Mouse (Mus musculus): ENCODE results near the gene Hap1. TPM values are rescaled to one million over a fixed set of nuclear protein-coding genes. Genes with fewer than 3 reads are reported as not detected.
"Not testable (repeated sequence)": the region's sequence is repeated elsewhere in the genome, so short reads cannot be mapped to it uniquely, and the experiment has no call there.

The Hap1 gene
- polyA plus RNA-seq, 1 experiment from 2014 or later = 19.6 TPM

DNA sequence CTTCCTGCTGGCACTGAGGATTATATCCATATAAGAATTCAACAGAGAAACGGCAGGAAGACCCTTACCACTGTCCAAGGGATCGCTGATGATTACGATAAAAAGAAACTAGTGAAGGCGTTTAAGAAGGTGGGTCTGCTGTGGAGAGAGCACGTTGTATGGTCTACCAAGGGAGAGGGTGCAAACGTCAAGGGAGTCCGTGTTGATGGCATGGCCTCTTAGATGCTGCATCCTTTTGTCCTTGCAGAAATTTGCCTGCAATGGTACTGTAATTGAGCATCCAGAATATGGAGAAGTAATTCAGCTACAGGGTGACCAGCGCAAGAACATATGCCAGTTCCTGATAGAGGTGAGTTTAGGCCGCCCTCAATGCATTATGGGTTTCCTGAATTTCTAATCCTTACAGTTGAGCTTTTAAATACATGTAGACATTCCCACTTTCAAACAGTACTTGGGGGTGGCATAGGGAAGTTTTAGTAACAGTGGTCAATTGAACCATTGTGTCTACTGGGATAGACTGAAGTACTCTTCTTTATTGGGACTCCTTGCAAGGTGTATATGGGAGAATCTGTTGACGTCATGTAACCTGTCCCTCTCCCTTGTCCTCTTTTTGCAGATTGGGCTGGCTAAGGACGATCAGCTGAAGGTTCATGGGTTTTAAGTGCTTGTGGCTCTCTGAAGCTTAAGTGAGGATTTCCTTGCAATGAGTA, 35.1 kb downstream of the Hap1 start:
- Histone ChIP-seq H3K36me3 (peaks cover 25% of the 10 kb centered on the region), H3K27ac (peak overlapping the region; percentile 99), H3K4me1 (peaks cover 15% of the 10 kb centered on the region), H3K4me2 (peak overlapping the region; percentile 80), H3K9ac (peak overlapping the region; percentile 96), H3K4me3 (replicated peaks) (peak overlapping the region; percentile 84)
- H3K9me3 ChIP-seq (replicated peaks); H3K27me3 ChIP-seq; ATAC-seq (replicated peaks; ENCODE audit: low FRiP score): not testable (repeated sequence)
- 18% methylated on average over 11 of the region's 11 CpGs for WGBS

DNA sequence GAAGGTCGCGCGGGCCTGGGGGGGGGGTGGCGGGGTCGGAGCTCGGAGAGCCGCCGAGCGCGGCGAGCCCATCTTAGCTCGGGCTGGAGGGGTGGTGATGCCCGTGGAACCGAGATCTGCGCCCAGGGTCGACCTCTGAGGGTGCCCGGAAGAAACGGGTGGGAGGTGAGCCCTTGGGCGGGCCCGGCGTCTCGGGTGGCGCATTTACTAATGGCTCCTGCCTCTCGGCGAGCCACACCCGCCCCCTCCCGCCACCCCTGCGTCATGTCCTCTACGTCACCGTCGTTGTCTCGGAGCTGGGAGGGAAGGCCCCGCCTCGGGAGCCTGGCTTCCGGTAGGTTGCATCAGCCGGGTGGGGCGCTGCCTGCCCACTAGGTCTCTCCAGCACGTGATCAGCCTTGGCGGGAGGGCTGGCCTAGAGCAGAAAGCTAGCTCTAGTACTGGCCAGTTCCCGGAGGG, 35.7 kb downstream of the Hap1 start:
- H3K27ac ChIP-seq = peak overlapping the region; percentile 99
- H3K4me1 ChIP-seq = peaks cover 15% of the 10 kb centered on the region
- WGBS = under 1% methylated on average over 31 of the region's 40 CpGs
- H3K4me3 ChIP-seq (replicated peaks) = peak overlapping the region; percentile 84
- H3K9me3 ChIP-seq (replicated peaks) = no peaks in the 10 kb centered on the region
- H3K9ac ChIP-seq = peak overlapping the region; percentile 96
- peaks cover 25% of the 10 kb centered on the region for H3K36me3 ChIP-seq
- H3K27me3 ChIP-seq = no peaks in the 10 kb centered on the region
- ATAC-seq (replicated peaks; ENCODE audit: low FRiP score) = peak; percentile 90
- peak overlapping the region; percentile 80 for H3K4me2 ChIP-seq

DNA sequence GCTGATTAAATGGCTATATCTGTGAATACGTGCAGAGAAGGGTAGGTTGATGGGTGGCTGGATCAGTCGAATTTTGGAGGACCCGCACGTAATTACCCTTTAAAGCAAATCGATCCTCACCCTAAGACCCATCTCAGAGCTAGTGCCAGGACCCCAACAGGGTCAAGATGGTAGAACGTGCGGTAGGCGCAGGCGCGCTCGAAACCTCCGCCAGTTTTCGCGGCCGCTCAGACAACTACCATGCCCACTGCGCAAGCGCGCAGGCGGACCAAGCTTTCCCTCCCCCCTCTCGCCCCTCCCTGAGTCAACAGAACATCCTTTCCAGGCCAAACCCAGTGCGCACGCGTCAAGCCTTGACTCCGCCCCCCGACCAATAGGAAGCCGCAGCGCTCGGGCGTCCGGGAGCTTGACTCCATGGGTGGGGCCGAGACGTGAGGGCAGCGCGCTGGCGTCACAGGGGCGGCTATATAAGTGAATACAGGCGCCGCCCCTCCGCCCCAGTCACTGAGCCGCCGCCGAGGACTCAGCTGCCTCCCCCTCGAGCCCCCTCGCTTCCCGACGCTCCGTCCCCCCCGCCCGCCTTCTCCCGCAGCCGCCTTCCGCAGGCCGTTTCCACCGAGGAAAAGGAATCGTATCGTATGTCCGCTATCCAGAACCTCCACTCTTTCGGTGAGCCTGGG, 36.3 kb downstream of the Hap1 start, which contains the start of gene Eif1:
Gene Eif1, plus strand, starts transcription at position 394 of the 680 bp plus-strand sequence.
- H3K36me3 ChIP-seq = peaks cover 25% of the 10 kb centered on the region
- H3K4me1 ChIP-seq = peaks cover 15% of the 10 kb centered on the region
- H3K4me3 ChIP-seq (replicated peaks) = peak within 1 kb of the TSS; percentile 84
- peak; percentile 92 for ATAC-seq (replicated peaks; ENCODE audit: low FRiP score)
- peak within 1 kb of the TSS; percentile 96 for H3K9ac ChIP-seq
- no peaks in the 10 kb centered on the region for H3K27me3 ChIP-seq
- 2% methylated on average over 55 of the region's 58 CpGs for WGBS
- H3K27ac ChIP-seq = peak within 1 kb of the TSS; percentile 99
- H3K4me2 ChIP-seq = peak within 1 kb of the TSS; percentile 80
- H3K9me3 ChIP-seq (replicated peaks) = no peaks in the 10 kb centered on the region

DNA sequence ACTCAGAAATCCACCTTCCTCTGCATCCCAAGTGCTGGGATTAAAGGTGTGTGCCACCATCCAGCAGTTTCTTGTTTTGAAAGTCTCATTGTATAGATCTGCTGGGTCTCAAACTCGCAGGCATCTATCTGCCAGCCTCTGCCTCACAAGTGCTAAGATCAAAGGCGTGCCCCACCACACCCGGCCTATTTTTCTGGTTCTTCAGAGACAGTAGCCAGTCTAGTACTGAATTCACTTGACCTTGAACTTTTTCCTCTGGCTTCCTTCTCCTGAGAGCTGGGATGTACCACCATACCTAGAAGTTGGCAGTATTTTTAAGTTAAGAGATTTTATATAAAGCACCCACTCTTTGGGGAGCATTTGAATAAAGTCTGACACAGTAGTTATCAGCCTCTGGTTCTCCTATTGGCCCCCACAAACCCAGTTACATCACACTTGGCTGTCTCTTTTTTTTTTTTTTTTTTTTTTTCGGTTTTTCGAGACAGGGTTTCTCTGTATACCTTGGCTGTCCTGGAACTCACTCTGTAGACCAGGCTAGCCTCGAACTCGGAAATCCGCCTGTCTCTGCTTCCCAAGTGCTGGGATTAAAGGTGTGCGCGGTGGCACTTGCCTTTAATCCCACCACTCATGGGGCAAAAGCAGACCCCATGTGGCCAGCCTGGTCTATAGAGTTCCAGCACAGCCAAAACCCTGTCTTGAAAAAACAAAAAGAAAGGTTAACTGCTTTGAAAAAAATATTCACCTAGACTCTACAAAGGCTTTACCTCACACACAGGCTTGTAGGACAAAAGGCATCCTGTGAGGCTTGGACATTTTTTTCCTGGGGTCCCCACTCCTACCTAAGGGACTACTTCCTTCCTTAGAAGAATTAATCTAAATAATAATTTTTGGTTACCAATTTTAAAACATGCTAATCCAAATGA, 37.1 kb downstream of the Hap1 start:
- no peak; the same call in 1 of the 2 replicates for ATAC-seq (replicated peaks; ENCODE audit: low FRiP score)
- H3K4me3 ChIP-seq (replicated peaks) = peak overlapping the region; percentile 84
- peak overlapping the region; percentile 66 for H3K4me2 ChIP-seq
- H3K27me3 ChIP-seq = no peaks in the 10 kb centered on the region
- H3K27ac ChIP-seq = peak overlapping the region; percentile 75
- 88% methylated on average over 10 of the region's 10 CpGs for WGBS
- H3K9ac ChIP-seq = 0 out of 2 replicates have a peak overlapping the region, but pooled peaks have one; percentile 24
- no peaks in the 10 kb centered on the region for H3K9me3 ChIP-seq (replicated peaks)
- H3K4me1 ChIP-seq = peaks cover 15% of the 10 kb centered on the region
- peaks cover 25% of the 10 kb centered on the region for H3K36me3 ChIP-seq

DNA sequence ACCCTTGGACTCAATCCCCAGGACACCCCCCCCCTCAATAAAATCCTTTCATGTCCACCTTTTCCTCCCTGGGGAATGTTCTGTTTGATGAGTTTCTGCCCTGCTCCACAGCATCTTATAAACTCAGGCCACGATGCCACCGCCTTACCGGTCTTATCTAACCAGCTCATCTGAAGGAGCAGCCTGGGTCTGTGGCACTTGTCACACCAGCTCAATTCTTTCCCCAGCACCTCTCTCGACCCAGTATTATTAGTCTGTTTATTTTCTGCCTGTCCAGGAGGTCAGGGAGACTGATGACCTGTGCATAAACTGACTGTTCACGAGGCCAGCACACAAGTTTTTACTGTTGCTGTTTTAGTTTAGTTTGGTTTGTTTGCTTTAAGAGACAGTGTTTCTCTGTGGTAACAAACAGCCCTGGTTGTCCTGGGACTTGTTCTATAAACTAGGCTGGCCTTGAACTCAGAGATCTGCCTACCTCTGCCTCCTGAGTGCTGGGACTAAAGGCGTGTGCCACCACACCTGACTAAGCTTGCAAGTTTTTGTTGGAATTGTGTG, 38.0 kb downstream of the Hap1 start:
- 50% methylated on average over 6 of the region's 6 CpGs for WGBS
- no peak for ATAC-seq (replicated peaks; ENCODE audit: low FRiP score)

DNA sequence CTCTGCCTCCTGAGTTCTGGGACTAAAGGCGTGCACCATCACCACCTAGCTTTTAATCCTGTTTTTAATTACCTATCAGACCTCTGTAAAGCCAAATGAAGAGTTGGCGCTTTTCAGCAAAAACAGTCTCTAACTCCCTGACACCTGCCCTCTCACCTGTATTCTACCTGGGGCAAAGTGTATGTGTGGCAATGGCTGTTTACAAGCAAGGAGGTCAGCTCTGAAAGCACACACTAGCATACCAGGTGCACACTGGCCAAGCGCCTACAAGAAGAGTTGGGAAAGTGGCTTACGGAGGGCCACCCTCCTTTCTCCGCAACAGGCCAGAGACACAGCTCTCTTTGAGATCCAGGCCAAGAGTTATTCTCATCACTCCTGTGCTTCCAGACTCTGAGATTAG, 40.5 kb downstream of the Hap1 start:
- no peak overlapping the region for H3K4me2 ChIP-seq
- no peaks in the 10 kb centered on the region for H3K27me3 ChIP-seq
- no peak for ATAC-seq (replicated peaks; ENCODE audit: low FRiP score)
- no peak overlapping the region for H3K9ac ChIP-seq
- peaks cover 4% of the 10 kb centered on the region; the same call in 1 of the 2 replicates for H3K4me1 ChIP-seq
- no peaks in the 10 kb centered on the region for H3K9me3 ChIP-seq (replicated peaks)
- peaks cover under 1% of the 10 kb centered on the region; the same call in 1 of the 2 replicates for H3K36me3 ChIP-seq
- no peak overlapping the region for H3K27ac ChIP-seq
- 94% methylated on average over 5 of the region's 5 CpGs for WGBS
- H3K4me3 ChIP-seq (replicated peaks) = no peak overlapping the region

More for the DNA sequence above, 38.0 kb downstream of the Hap1 start:
- no peak overlapping the region for H3K4me3 ChIP-seq (replicated peaks)
- H3K36me3 ChIP-seq = peaks cover 24% of the 10 kb centered on the region
- H3K9me3 ChIP-seq (replicated peaks) = no peaks in the 10 kb centered on the region
- no peak overlapping the region for H3K27ac ChIP-seq
- no peaks in the 10 kb centered on the region for H3K27me3 ChIP-seq
- peaks cover 15% of the 10 kb centered on the region for H3K4me1 ChIP-seq
- H3K4me2 ChIP-seq = no peak overlapping the region
- no peak overlapping the region for H3K9ac ChIP-seq

DNA sequence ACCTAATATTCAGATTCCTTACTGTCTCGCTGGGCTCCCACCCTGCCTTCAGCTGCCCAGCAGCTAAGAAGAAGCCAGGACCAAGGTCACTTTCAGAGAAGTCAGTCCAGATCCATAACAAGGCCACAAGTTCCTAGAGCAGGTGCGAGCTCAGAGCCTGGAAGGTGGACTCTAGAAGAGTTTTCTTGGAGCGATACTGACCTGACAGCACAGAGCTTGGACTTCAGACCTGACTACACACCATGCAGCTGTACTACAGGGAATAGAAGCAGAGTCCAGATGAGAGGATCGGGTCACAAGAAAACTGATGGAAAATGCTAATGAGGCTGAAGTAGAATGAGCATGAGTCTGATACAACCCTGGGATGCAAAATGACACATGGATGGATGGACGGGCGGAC, 42.5 kb downstream of the Hap1 start:
- Histone ChIP-seq H3K27ac (no peak overlapping the region), H3K9me3 (replicated peaks) (no peaks in the 10 kb centered on the region), H3K4me1 (no peaks in the 10 kb centered on the region), H3K9ac (no peak overlapping the region), H3K4me2 (no peak overlapping the region), H3K27me3 (no peaks in the 10 kb centered on the region), H3K36me3 (no peaks in the 10 kb centered on the region), H3K4me3 (replicated peaks) (no peak overlapping the region)
- ATAC-seq (replicated peaks; ENCODE audit: low FRiP score) = no peak
- whole genome bisulfite sequencing = 88% methylated on average over 6 of the region's 6 CpGs

DNA sequence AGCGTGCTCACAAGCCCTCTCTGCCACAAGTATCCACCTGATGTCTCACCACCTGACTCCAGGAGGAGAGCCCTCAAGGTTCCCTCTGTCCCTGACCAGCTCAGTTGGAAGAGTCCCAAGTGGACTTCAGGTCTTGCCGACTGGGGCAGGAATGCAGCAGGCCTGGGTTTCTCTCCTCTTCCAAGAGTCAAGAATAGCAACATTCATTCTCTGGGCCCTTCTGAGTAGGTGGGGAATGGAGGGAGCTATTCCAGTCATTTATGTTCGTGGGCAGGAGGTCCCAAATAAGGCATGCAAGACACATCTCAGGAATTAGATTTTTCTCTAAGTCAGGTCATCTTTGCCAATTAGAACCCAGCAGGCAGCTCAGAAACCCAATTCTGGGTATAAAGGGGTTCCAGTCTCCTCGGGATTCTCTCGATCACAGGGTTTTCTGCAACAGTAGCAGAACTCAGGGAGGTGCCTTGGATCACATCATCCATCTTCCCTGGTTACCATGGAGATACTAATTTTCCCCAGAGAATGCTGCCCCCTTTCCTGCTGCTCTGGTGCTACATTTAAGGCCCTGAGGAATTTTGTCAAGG, 43.7 kb downstream of the Hap1 start:
- Histone ChIP-seq H3K36me3 (no peaks in the 10 kb centered on the region), H3K9ac (no peak overlapping the region), H3K27ac (no peak overlapping the region), H3K27me3 (no peaks in the 10 kb centered on the region), H3K4me3 (replicated peaks) (no peak overlapping the region), H3K4me1 (no peaks in the 10 kb centered on the region), H3K4me2 (no peak overlapping the region), H3K9me3 (replicated peaks) (no peaks in the 10 kb centered on the region)
- WGBS = 36% methylated on average over 5 of the region's 5 CpGs
- ATAC-seq (replicated peaks; ENCODE audit: low FRiP score) = no peak

DNA sequence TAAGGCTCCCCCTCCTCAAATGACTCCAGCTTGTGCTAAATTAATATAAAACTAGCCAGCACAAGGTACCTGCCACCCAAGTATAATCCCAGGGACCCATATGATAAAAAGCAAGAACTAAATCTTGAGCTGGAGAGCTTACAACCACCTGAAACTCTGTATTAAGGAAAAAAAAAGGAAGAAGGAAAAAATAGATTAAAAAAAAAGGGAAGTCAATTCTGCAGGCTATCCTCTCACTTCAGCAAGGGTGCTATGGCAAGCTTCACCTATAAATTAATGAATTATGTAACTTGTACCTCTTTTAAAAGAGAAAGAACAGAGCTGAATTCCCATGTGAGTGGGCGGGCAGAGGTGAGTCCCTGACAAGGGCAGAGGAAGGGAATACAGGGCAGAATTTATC, 44.3 kb downstream of the Hap1 start:
- Histone ChIP-seq H3K4me3 (replicated peaks) (no peak overlapping the region), H3K36me3 (no peaks in the 10 kb centered on the region), H3K4me1 (no peaks in the 10 kb centered on the region), H3K4me2 (no peak overlapping the region), H3K27me3 (no peaks in the 10 kb centered on the region), H3K27ac (no peak overlapping the region), H3K9me3 (replicated peaks) (no peaks in the 10 kb centered on the region), H3K9ac (no peak overlapping the region)
- 79% methylated on average over 1 of the region's 1 CpGs for WGBS
- no peak for ATAC-seq (replicated peaks; ENCODE audit: low FRiP score)

DNA sequence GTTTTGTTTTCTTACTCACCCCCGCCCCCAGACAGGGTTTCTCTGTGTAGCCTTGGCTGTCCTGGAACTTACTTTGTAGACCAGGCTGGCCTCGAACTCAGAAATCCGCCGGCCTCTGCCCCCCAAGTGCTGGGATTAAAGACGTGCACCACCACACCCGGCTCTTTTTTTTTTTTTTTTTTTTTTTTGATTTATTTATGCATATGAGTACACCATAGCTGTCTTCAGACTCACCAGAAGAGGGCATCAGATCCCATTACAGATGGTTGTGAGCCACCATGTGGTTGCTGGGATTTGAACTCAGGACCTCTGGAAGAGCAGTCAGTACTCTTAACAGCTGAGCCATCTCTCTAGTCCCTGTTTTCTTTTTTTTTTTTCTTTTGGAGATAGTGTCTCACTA, 47.3 kb downstream of the Hap1 start:
- 87% methylated on average over 6 of the region's 6 CpGs for WGBS
- not testable (repeated sequence) for H3K9me3 ChIP-seq (replicated peaks); ATAC-seq (replicated peaks; ENCODE audit: low FRiP score); H3K36me3 ChIP-seq; H3K27me3 ChIP-seq; H3K27ac ChIP-seq; H3K4me1 ChIP-seq; H3K9ac ChIP-seq; H3K4me3 ChIP-seq (replicated peaks); H3K4me2 ChIP-seq

DNA sequence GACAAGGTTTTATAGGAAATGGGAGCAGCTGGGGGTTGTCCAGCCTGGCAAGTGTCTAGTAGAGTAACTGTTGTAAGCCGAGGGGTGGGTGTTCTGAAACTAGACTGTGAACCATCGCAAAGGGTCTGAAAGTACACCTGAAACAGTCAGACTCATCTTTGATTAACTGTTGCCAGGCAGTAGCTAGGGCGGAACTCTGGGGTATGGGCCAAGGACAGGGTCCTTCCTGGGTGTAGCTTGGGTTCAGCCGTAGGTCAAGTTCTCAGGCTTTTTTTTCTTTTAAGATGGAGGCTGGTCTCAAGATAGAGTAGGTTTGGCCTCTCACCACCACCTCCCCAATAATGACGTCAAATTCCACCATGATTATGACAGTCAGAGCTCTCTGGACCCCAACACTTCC, 48.0 kb downstream of the Hap1 start:
- 89% methylated on average over 5 of the region's 5 CpGs for WGBS
- no peaks in the 10 kb centered on the region for H3K36me3 ChIP-seq
- H3K9ac ChIP-seq = no peak overlapping the region
- no peaks in the 10 kb centered on the region for H3K9me3 ChIP-seq (replicated peaks)
- no peak for ATAC-seq (replicated peaks; ENCODE audit: low FRiP score)
- no peak overlapping the region for H3K27ac ChIP-seq
- H3K27me3 ChIP-seq = no peaks in the 10 kb centered on the region
- H3K4me1 ChIP-seq = no peaks in the 10 kb centered on the region
- H3K4me2 ChIP-seq = no peak overlapping the region
- H3K4me3 ChIP-seq (replicated peaks) = no peak overlapping the region

Data from kidney, embryonic 15.5 days (tissue).